Mouse (Mus musculus) myocyte (in vitro differentiated cells): Measurements from ENCODE around the gene Bmpr1a. TPM values are rescaled to one million over a fixed set of nuclear protein-coding genes. Genes with fewer than 3 reads are reported as not detected.

Source experiments
- H3K27me3 ChIP-seq: one replicate; pipeline ENCODE4 v1.6.1; 2011; ENCODE audit not compliant: control insufficient read depth, insufficient read depth, insufficient read length
- H3K36me3 ChIP-seq: one replicate; pipeline ENCODE4 v1.6.1; 2011; ENCODE audit not compliant: control insufficient read depth, insufficient read depth
- H3K4me2 ChIP-seq: one replicate; pipeline ENCODE4 v1.6.1; 2011; ENCODE audit warnings: low read depth, control low read depth
- H3K4me3 ChIP-seq: one replicate; pipeline ENCODE4 v1.5.1; 2011; ENCODE audit warnings: mild to moderate bottlenecking, control low read depth, moderate library complexity
- H3K79me2 ChIP-seq: one replicate; pipeline ENCODE4 v1.6.1; 2011; ENCODE audit not compliant: control insufficient read depth, insufficient read depth
- H3ac ChIP-seq: one replicate; pipeline ENCODE4 v1.6.1; 2011; ENCODE audit not compliant: control insufficient read depth, insufficient read length
- CEBPB ChIP-seq: IDR thresholded peaks from 2 replicates; pipeline ENCODE4 v1.6.1; 2011; ENCODE audit warnings: mild to moderate bottlenecking, moderate library complexity; ENCODE audit not compliant: poor library complexity, insufficient read depth, severe bottlenecking
- E2F4 ChIP-seq: IDR thresholded peaks from one replicate; pipeline ENCODE4 v1.6.1; 2011; ENCODE audit warnings: mild to moderate bottlenecking, control low read depth, moderate library complexity; ENCODE audit not compliant: insufficient read depth
- MAX ChIP-seq: IDR thresholded peaks from one replicate; pipeline ENCODE4 v1.6.1; 2011; ENCODE audit warnings: low read depth, mild to moderate bottlenecking, control low read depth
- MYOD1 ChIP-seq, 3 experiments: IDR thresholded peaks; one replicate each; pipeline ENCODE4 v1.6.1; 2011; ENCODE audit warnings: control low read depth in 2 of 3, low read depth in 2 of 3, mild to moderate bottlenecking in 2 of 3, moderate library complexity in 1 of 3; ENCODE audit not compliant: insufficient read length in 2 of 3, control insufficient read depth in 1 of 3
- MYOG ChIP-seq, 3 experiments: IDR thresholded peaks; one replicate each; pipeline ENCODE4 v1.6.1; 2011; ENCODE audit warnings: control low read depth in 2 of 3, low read depth in 2 of 3, mild to moderate bottlenecking in 2 of 3; ENCODE audit not compliant: insufficient read length in 2 of 3, control insufficient read depth in 1 of 3, insufficient read depth in 1 of 3
- POLR2A ChIP-seq: IDR thresholded peaks from one replicate; pipeline ENCODE4 v1.6.1; 2011; ENCODE audit warnings: low read depth, mild to moderate bottlenecking, control low read depth, moderate library complexity; ENCODE audit not compliant: insufficient read length
- POLR2AphosphoS2 ChIP-seq: IDR thresholded peaks from one replicate; pipeline ENCODE4 v1.6.1; 2011; ENCODE audit warnings: low read depth, control low read depth; ENCODE audit not compliant: insufficient read length
- REST ChIP-seq: IDR thresholded peaks from one replicate; pipeline ENCODE4 v1.6.1; 2011; ENCODE audit warnings: mild to moderate bottlenecking, control low read depth, moderate library complexity; ENCODE audit not compliant: insufficient read depth, insufficient read length
- SRF ChIP-seq: IDR thresholded peaks from one replicate; pipeline ENCODE4 v1.6.1; 2011; ENCODE audit warnings: low read depth; ENCODE audit not compliant: control insufficient read depth, insufficient read length
- TCF12 ChIP-seq: IDR thresholded peaks from one replicate; pipeline ENCODE4 v1.6.1; 2011; ENCODE audit warnings: mild to moderate bottlenecking, control low read depth; ENCODE audit not compliant: poor library complexity, insufficient read depth, severe bottlenecking
- TCF3 ChIP-seq: IDR thresholded peaks from one replicate; pipeline ENCODE4 v1.6.1; 2011; ENCODE audit warnings: low read depth, control low read depth; ENCODE audit not compliant: insufficient read length
- USF1 ChIP-seq: IDR thresholded peaks from one replicate; pipeline ENCODE4 v1.6.1; 2011; ENCODE audit warnings: low read depth, mild to moderate bottlenecking, control low read depth, moderate library complexity
- polyA plus RNA-seq: library from polyadenylated mRNA; unstranded; fragments of >200 nt; fragmentation: generic; extraction: Trizol; gene quantifications from one replicate; pipeline ENCODE4 v1.2.1, GENCODE M21; 2012; ENCODE audit warnings: missing spikeins

The Bmpr1a gene
- polyA plus RNA-seq, 1 experiment, result 10.5 TPM

GRCm38 (mm10) chr14:34483469-34484341 is 19.4 kb downstream of the Bmpr1a start:
- Histone ChIP-seq H3K4me3 (no peak overlapping the region), H3K79me2 (peaks cover 98% of the 10 kb centered on the region), H3ac (no peak overlapping the region), H3K4me2 (no peak overlapping the region), H3K27me3 (no peaks in the 10 kb centered on the region), H3K36me3 (no peaks in the 10 kb centered on the region)
- TF ChIP-seq SRF (no peak), MAX (no peak), MYOG (IDR thresholded peaks at IDR 0.05; ENCODE audit: control insufficient read depth in 1 of 3, insufficient read depth in 1 of 3, insufficient read length in 2 of 3, low read depth in 2 of 3) (no peak), POLR2AphosphoS2 (no peak), POLR2A (no peak), TCF3 (no peak), CEBPB (no peak), REST (no peak), E2F4 (no peak), MYOD1 (IDR thresholded peaks at IDR 0.05; ENCODE audit: control insufficient read depth in 1 of 3, insufficient read length in 2 of 3, low read depth in 2 of 3) (no peak), TCF12 (no peak), USF1 (no peak)

- Histone ChIP-seq H3K79me2 (peaks cover 100% of the 10 kb centered on the region), H3K36me3 (no peaks in the 10 kb centered on the region), H3K4me3 (no peak overlapping the region), H3ac (no peak overlapping the region), H3K4me2 (no peak overlapping the region), H3K27me3 (no peaks in the 10 kb centered on the region)
- TF ChIP-seq TCF3 (no peak), MYOG (IDR thresholded peaks at IDR 0.05; ENCODE audit: control insufficient read depth in 1 of 3, insufficient read depth in 1 of 3, insufficient read length in 2 of 3, low read depth in 2 of 3) (no peak)
These were observed 31.6 kb downstream of the Bmpr1a start for GRCm38 (mm10) chr14:34471591-34471990.

- Histone ChIP-seq H3K36me3 (no peaks in the 10 kb centered on the region), H3K4me3 (no peak overlapping the region), H3K79me2 (peaks cover 99% of the 10 kb centered on the region), H3ac (no peak overlapping the region), H3K27me3 (no peaks in the 10 kb centered on the region), H3K4me2 (no peak overlapping the region)
- TF ChIP-seq MAX (no peak), POLR2A (no peak), MYOG (IDR thresholded peaks at IDR 0.05; ENCODE audit: control insufficient read depth in 1 of 3, insufficient read depth in 1 of 3, insufficient read length in 2 of 3, low read depth in 2 of 3) (no peak), SRF (no peak), CEBPB (no peak), TCF12 (no peak), USF1 (no peak), E2F4 (no peak), TCF3 (no peak), POLR2AphosphoS2 (no peak), REST (no peak)
These were observed 36.9 kb downstream of the Bmpr1a start for GRCm38 (mm10) chr14:34466291-34466690.

GRCm38 (mm10) chr14:34459386-34459785 is 43.8 kb downstream of the Bmpr1a start:
- TF ChIP-seq TCF3 (no peak), MYOD1 (IDR thresholded peaks at IDR 0.05; ENCODE audit: control insufficient read depth in 1 of 3, insufficient read length in 2 of 3, low read depth in 2 of 3) (no peak)
- peaks cover 53% of the 10 kb centered on the region for H3K79me2 ChIP-seq
- H3K27me3 ChIP-seq, result no peaks in the 10 kb centered on the region
- H3ac ChIP-seq, result no peak overlapping the region
- no peak overlapping the region for H3K4me2 ChIP-seq
- no peak overlapping the region for H3K4me3 ChIP-seq
- no peaks in the 10 kb centered on the region for H3K36me3 ChIP-seq

GRCm38 (mm10) chr14:34458880-34459279 is 44.3 kb downstream of the Bmpr1a start:
- no peak overlapping the region for H3ac ChIP-seq
- H3K4me3 ChIP-seq, result no peak overlapping the region
- peaks cover 47% of the 10 kb centered on the region for H3K79me2 ChIP-seq
- no peak for TF ChIP-seq TCF3
- no peak for TF ChIP-seq TCF12
- TF ChIP-seq MYOG (IDR thresholded peaks at IDR 0.05; ENCODE audit: control insufficient read depth in 1 of 3, insufficient read depth in 1 of 3, insufficient read length in 2 of 3, low read depth in 2 of 3), result no peak
- TF ChIP-seq USF1, result no peak
- no peak for TF ChIP-seq POLR2AphosphoS2
- no peak for TF ChIP-seq REST
- no peak for TF ChIP-seq SRF
- no peak for TF ChIP-seq MAX
- no peak for TF ChIP-seq POLR2A
- TF ChIP-seq E2F4, result no peak
- TF ChIP-seq CEBPB, result no peak
- no peak for TF ChIP-seq MYOD1 (IDR thresholded peaks at IDR 0.05; ENCODE audit: control insufficient read depth in 1 of 3, insufficient read length in 2 of 3, low read depth in 2 of 3)
- no peak overlapping the region for H3K4me2 ChIP-seq
- H3K36me3 ChIP-seq, result no peaks in the 10 kb centered on the region
- no peaks in the 10 kb centered on the region for H3K27me3 ChIP-seq
